Mouse (Mus musculus): ENCODE measurements around the gene Dlx5. TPM values are rescaled to one million over a fixed set of nuclear protein-coding genes. Genes with fewer than 3 reads are reported as not detected.

Dlx5 gene
- polyA plus RNA-seq, 1 experiment from 2014 or later: 0.29 TPM

DNA sequence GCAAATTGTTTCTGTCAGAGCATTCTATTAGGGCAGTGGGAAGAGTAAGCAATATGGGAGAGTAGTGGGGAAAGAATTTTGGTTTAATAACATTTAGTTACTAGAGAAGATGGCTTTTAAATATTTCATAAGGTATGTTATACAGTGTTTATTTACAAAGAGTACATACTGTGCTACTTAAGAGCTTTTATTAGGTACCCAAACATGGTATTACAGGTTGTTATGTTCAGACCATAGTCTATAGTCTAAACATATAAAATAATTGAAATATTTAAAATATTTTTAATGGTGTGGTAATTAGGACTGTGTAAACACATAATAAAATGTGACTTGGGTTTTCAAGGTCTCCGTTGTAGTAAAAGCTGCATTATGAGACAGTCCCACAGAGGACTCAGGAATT is 32.4 kb upstream of the Dlx5 start:
- TF ChIP-seq CTCF (IDR thresholded peaks at IDR 0.05; ENCODE audit: low read depth): no peak
- H3K9me3 ChIP-seq (ENCODE audit: low read depth, low read length): no peaks in the 10 kb centered on the region
- no peak for ATAC-seq (ENCODE audit: insufficient read depth)
- WGBS: 66% methylated on average over 1 of the region's 1 CpGs
- no peaks in the 10 kb centered on the region for H3K36me3 ChIP-seq (ENCODE audit: insufficient read depth)
- H3K4me3 ChIP-seq (ENCODE audit: low read depth, low read length): no peak overlapping the region
- no peak overlapping the region for H3K4me2 ChIP-seq
- no peaks in the 10 kb centered on the region for H3K27me3 ChIP-seq (ENCODE audit: insufficient read depth, low read length)
- no peak for DNase-seq
- H3K27ac ChIP-seq (ENCODE audit: low read depth): no peak overlapping the region
- H3K9ac ChIP-seq: no peak overlapping the region
- H3K4me1 ChIP-seq (ENCODE audit: insufficient read depth): no peaks in the 10 kb centered on the region

DNA sequence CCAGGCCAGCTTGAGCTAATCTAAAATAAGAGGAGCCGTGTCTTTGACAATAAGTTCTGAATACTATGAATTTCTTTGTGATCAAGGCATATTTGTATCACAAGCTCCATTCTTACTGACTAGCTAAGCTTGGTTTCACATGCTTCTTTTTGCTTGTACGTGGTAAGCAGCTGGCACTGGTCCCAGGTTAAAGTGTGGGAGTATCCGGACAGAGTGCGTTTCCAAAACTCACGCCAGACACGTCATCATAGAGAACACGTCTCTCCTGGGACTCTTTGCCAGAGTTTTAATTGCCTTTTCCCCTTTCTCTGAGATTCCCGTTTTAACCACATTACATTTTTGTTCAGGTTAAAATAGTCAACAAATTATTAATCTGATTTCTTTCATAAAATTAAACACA is 27.7 kb upstream of the Dlx5 start:
- Histone ChIP-seq H3K4me3 (ENCODE audit: low read depth, low read length) (no peak overlapping the region), H3K9ac (no peak overlapping the region), H3K4me2 (no peak overlapping the region), H3K4me1 (ENCODE audit: insufficient read depth) (no peaks in the 10 kb centered on the region), H3K36me3 (ENCODE audit: insufficient read depth) (no peaks in the 10 kb centered on the region), H3K27me3 (ENCODE audit: insufficient read depth, low read length) (no peaks in the 10 kb centered on the region), H3K27ac (ENCODE audit: low read depth) (no peak overlapping the region), H3K9me3 (ENCODE audit: low read depth, low read length) (no peaks in the 10 kb centered on the region)
- peak; percentile 75 for DNase-seq
- 43% methylated on average over 8 of the region's 8 CpGs for WGBS
- ATAC-seq (ENCODE audit: insufficient read depth): no peak
- no peak for TF ChIP-seq CTCF (IDR thresholded peaks at IDR 0.05; ENCODE audit: low read depth)

DNA sequence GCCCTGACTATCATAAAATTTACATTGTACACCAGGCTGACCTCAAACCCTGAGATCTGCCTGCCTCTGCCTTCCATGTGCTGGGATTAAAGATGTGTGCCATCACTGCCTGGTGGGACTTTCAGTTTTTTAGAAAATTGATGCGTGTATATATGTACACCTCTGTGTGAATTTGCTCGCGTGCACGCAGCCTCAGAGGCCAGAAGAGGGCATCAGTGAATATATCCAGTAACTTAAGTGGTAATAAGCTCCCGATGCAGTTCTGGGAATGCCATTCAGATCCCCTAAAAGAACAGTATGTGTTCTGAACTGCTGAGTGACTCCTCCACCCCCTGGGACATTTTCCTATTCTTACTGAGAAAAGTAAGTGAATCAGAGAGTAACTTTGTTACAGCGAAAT is 8.2 kb upstream of the Dlx5 start:
- DNase-seq: no peak
- H3K9me3 ChIP-seq (ENCODE audit: low read depth, low read length): no peaks in the 10 kb centered on the region
- H3K9ac ChIP-seq: no peak overlapping the region
- no peaks in the 10 kb centered on the region for H3K36me3 ChIP-seq (ENCODE audit: insufficient read depth)
- H3K4me3 ChIP-seq (ENCODE audit: low read depth, low read length): no peak overlapping the region
- H3K4me1 ChIP-seq (ENCODE audit: insufficient read depth): no peaks in the 10 kb centered on the region
- H3K27me3 ChIP-seq (ENCODE audit: insufficient read depth, low read length): peaks cover 12% of the 10 kb centered on the region
- no peak overlapping the region for H3K4me2 ChIP-seq
- TF ChIP-seq CTCF (IDR thresholded peaks at IDR 0.05; ENCODE audit: low read depth): 0 out of 2 replicates have a peak, but pooled peaks have one; percentile 15
- no peak for ATAC-seq (ENCODE audit: insufficient read depth)
- H3K27ac ChIP-seq (ENCODE audit: low read depth): no peak overlapping the region
- WGBS: 64% methylated on average over 6 of the region's 6 CpGs

DNA sequence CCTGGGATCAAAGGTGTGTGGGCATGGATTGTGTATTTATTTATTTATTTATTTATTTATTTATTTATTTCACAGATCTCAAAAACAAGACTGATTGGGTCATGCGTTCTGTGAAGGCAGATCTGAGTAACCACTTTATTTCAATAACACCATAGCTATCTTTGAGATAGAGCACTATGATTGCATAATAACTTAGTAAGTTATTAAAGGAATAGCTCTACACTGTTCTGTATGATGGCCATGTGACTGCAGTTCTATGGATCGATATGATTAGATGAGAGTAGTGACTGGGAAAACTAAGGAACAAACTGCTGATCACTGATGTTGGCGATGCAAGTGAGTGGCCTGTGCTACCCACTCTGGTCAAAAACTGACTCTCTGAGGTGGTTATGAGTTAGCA is 4.3 kb upstream of the Dlx5 start:
- H3K4me1 ChIP-seq (ENCODE audit: insufficient read depth): no peaks in the 10 kb centered on the region
- no peaks in the 10 kb centered on the region for H3K36me3 ChIP-seq (ENCODE audit: insufficient read depth)
- no peaks in the 10 kb centered on the region for H3K9me3 ChIP-seq (ENCODE audit: low read depth, low read length)
- H3K27me3 ChIP-seq (ENCODE audit: insufficient read depth, low read length): peaks cover 40% of the 10 kb centered on the region
- H3K4me3 ChIP-seq (ENCODE audit: low read depth, low read length): no peak overlapping the region
- no peak overlapping the region for H3K27ac ChIP-seq (ENCODE audit: low read depth)
- ATAC-seq (ENCODE audit: insufficient read depth): no peak
- H3K4me2 ChIP-seq: no peak overlapping the region
- DNase-seq: no peak
- no peak for TF ChIP-seq CTCF (IDR thresholded peaks at IDR 0.05; ENCODE audit: low read depth)
- H3K9ac ChIP-seq: no peak overlapping the region
- 72% methylated on average over 3 of the region's 3 CpGs for WGBS

DNA sequence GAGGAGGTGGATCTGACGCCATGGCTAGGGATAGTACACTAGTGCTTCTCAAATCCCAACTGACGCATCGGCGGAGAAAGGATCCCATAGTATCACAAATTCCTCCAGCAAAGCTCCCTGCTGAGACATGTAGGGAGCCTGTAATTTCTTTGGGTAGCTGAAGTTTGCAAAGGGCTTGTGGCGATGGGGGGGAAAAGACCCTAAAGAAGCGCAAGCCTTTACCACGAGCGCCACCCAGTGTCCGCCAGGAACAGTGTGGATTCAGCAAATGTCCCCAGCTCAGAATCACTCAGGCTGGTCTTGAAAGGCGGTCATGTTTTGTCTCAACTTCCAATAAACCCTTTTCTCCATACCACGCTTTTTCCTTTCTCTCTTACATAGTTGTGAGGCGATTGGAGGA is 3.0 kb upstream of the Dlx5 start:
- DNase-seq (peak; percentile 89), ATAC-seq (ENCODE audit: insufficient read depth) (0 out of 2 replicates have a peak, but pooled peaks have one; percentile 21)
- H3K27me3 ChIP-seq (ENCODE audit: insufficient read depth, low read length): peaks cover 49% of the 10 kb centered on the region
- no peaks in the 10 kb centered on the region for H3K4me1 ChIP-seq (ENCODE audit: insufficient read depth)
- no peak overlapping the region for H3K9ac ChIP-seq
- H3K27ac ChIP-seq (ENCODE audit: low read depth): no peak overlapping the region
- no peak overlapping the region for H3K4me2 ChIP-seq
- H3K36me3 ChIP-seq (ENCODE audit: insufficient read depth): no peaks in the 10 kb centered on the region
- WGBS: 3% methylated on average over 12 of the region's 12 CpGs
- H3K9me3 ChIP-seq (ENCODE audit: low read depth, low read length): no peaks in the 10 kb centered on the region
- TF ChIP-seq CTCF (IDR thresholded peaks at IDR 0.05; ENCODE audit: low read depth): peak; percentile 89
- no peak overlapping the region for H3K4me3 ChIP-seq (ENCODE audit: low read depth, low read length)

DNA sequence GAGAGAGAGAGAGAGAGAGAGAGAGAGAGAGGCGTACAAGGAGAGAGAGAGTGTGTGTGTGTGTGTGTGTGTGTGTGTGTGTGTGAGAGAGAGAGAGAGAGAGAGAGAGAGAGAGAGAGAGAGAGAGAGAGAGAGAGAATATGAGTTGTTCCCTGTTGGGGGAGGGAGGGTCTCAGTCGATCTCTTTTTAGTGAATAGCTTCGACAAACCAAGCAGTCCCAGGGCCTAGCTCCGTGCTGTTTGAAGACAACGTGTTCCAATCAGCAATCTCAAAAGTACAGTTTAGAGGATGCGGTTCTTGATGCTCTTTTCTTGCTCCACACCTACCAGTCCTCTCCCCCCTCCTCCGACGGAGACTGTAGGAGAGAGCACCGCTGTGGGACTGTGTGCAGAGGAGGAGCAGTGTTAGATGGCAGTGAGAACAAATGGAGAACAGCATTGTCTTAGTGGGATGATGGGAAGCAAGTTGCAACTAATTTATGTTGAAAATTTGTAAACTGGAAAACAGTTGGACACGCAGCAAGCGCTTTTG is 447 bp upstream of the Dlx5 start:
- WGBS: 5% methylated on average over 10 of the region's 11 CpGs
- DNase-seq (no peak), ATAC-seq (ENCODE audit: insufficient read depth) (peak; percentile 16; the same call in 1 of the 2 replicates)
- Histone ChIP-seq H3K4me2 (peak overlapping the region; percentile 78), H3K27me3 (ENCODE audit: insufficient read depth, low read length) (peaks cover 70% of the 10 kb centered on the region), H3K36me3 (ENCODE audit: insufficient read depth) (no peaks in the 10 kb centered on the region), H3K27ac (ENCODE audit: low read depth) (no peak overlapping the region), H3K9me3 (ENCODE audit: low read depth, low read length) (no peaks in the 10 kb centered on the region), H3K4me3 (ENCODE audit: low read depth, low read length) (peak overlapping the region; percentile 44; the same call in 1 of the 2 replicates), H3K4me1 (ENCODE audit: insufficient read depth) (no peaks in the 10 kb centered on the region), H3K9ac (no peak overlapping the region)
- TF ChIP-seq CTCF (IDR thresholded peaks at IDR 0.05; ENCODE audit: low read depth): no peak

DNA sequence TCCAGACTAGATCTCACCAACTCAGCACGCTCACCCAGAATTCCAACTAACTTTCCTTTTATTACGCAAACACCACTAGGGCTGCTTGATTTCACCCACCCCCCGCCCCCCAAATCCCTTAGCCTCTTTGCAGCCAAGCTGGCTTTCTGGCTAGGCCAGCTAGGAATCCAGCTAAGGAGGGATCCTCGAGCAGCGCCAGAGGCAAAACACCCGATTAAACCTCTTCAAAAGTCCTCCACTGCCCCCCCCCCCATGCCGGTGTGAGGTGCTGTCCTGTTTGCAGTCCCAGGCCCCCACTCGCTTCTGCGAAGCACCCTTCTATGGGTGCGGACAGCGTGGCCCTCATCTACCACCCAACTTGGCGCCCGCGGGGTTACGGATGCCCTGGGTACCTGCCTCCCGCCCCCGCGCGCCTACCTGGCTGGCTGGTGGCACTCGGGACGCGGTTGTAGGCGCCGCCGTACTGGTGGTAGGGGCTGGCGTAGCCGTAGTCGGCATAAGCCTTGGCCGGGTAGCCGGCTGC is 709 bp downstream of the Dlx5 start:
- Histone ChIP-seq H3K4me3 (ENCODE audit: low read depth, low read length) (peak overlapping the region; percentile 44), H3K9ac (peak overlapping the region; percentile 17; the same call in 1 of the 2 replicates), H3K36me3 (ENCODE audit: insufficient read depth) (no peaks in the 10 kb centered on the region), H3K27ac (ENCODE audit: low read depth) (no peak overlapping the region), H3K9me3 (ENCODE audit: low read depth, low read length) (no peaks in the 10 kb centered on the region), H3K4me1 (ENCODE audit: insufficient read depth) (no peaks in the 10 kb centered on the region), H3K4me2 (peak overlapping the region; percentile 78), H3K27me3 (ENCODE audit: insufficient read depth, low read length) (peaks cover 82% of the 10 kb centered on the region)
- WGBS: 0% methylated on average over 29 of the region's 30 CpGs
- DNase-seq: no peak
- peak; percentile 64; the same call in 1 of the 2 replicates for ATAC-seq (ENCODE audit: insufficient read depth)
- no peak for TF ChIP-seq CTCF (IDR thresholded peaks at IDR 0.05; ENCODE audit: low read depth)
